Mouse (Mus musculus) E14TG2a.4 (cell line): ENCODE results near the gene Klhdc7b.

Experiments
- CTCF ChIP-seq: conservative IDR thresholded peaks from 2 replicates; pipeline ENCODE4 v1.5.1; 2014; ENCODE audit warnings: low read length
- NANOG ChIP-seq: IDR thresholded peaks from 2 replicates; pipeline ENCODE4 v1.6.1; 2014; ENCODE audit warnings: borderline replicate concordance, low read length, mixed read lengths
- POU5F1 ChIP-seq: IDR thresholded peaks from 2 replicates; pipeline ENCODE4 v1.6.1; 2014; ENCODE audit warnings: low read length, borderline replicate concordance

- no peak for TF ChIP-seq CTCF
- no peak for TF ChIP-seq NANOG
- TF ChIP-seq POU5F1, result no peak
These were observed 51.2 kb downstream of the Klhdc7b start for GRCm38 (mm10) chr15:89435878-89436277.
